Mouse (Mus musculus) forebrain, embryonic 16.5 days (tissue): ENCODE data around the gene Foxd2. TPM values are rescaled to one million over a fixed set of nuclear protein-coding genes. Genes with fewer than 3 reads are reported as not detected.
A peak's percentile ranks its signal among the peaks of the same experiment; 100 is the strongest.

Source experiments
- ATAC-seq: fragments of 200-750 bp; cut with Nextera tagmentation; 2 replicates; pipeline ENCODE4 v1.8.0; 2017; ENCODE audit warnings: mild to moderate bottlenecking, moderate library complexity
- H3K27ac ChIP-seq: fragments of 300-500 bp; sonication (generic); 2 replicates; pipeline ENCODE4 v1.5.1; 2014; ENCODE audit warnings: low read length, control low read depth
- H3K27me3 ChIP-seq: fragments of 300-500 bp; sonication (generic); replicated peaks from 2 replicates; pipeline ENCODE4 v1.6.1; 2014; ENCODE audit warnings: low read length; ENCODE audit not compliant: control insufficient read depth, insufficient read depth
- H3K36me3 ChIP-seq: fragments of 300-500 bp; sonication (generic); 2 replicates; pipeline ENCODE4 v1.6.1; 2014; ENCODE audit not compliant: control insufficient read depth, insufficient read depth
- H3K4me1 ChIP-seq: fragments of 300-500 bp; sonication (generic); replicated peaks from 2 replicates; pipeline ENCODE4 v1.6.1; 2014; ENCODE audit warnings: low read length; ENCODE audit not compliant: control insufficient read depth, insufficient read depth
- H3K4me2 ChIP-seq: fragments of 300-500 bp; sonication (generic); 2 replicates; pipeline ENCODE4 v1.6.1; 2014; ENCODE audit warnings: mild to moderate bottlenecking, low read length, control low read depth
- H3K4me3 ChIP-seq: fragments of 300-500 bp; sonication (generic); replicated peaks from 2 replicates; pipeline ENCODE4 v1.5.1; 2014; ENCODE audit warnings: mild to moderate bottlenecking, low read length, control low read depth
- H3K9ac ChIP-seq: fragments of 300-500 bp; sonication (generic); replicated peaks from 2 replicates; pipeline ENCODE4 v1.6.1; 2014; ENCODE audit warnings: low read depth, low read length, control low read depth
- H3K9me3 ChIP-seq: fragments of 300-500 bp; sonication (generic); 2 replicates; pipeline ENCODE4 v1.6.1; 2016; ENCODE audit warnings: low read length; ENCODE audit not compliant: control insufficient read depth
- WGBS: fragments of 180-500 bp; shearing (Covaris S2); extraction: QIAGEN DNeasy Blood & Tissue Kit; methylation state at CpG from one replicate; pipeline ENCODE4 v1.1.7; 2014; 5-methylcytosine and 5-hydroxymethylcytosine counted together
- polyA plus RNA-seq: library from polyadenylated mRNA; unstranded; fragments of >200 nt; fragmentation: Nextera tagmentation; extraction: Ambion mirVana; gene quantifications from 2 replicates; pipeline ENCODE4 v1.2.1, GENCODE M21; 2015

Gene Foxd2
- polyA plus RNA-seq, 1 experiment from 2014 or later: 0.15 TPM

DNA sequence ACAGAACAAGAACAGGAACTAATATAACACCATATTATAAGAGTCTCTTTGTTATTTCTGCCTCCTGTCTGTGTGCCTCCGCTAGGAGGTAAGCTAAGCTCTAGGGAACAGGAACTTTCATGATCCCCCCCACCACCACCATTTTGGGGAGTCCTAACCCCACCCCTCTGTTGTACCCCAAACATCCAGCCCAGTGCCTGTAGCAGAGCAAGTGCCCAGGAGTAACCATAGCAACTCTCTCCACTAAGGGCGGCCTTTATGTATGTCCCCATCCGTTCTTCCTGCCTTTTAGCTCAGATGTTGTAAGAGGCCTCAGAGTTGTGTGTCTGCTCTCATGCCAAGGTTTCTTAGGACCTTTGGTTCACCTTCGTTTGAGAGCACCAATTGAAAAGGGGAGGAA lies 33.4 kb upstream of the Foxd2 start:
- Histone ChIP-seq H3K27ac (no peak overlapping the region), H3K9ac (no peak overlapping the region), H3K4me1 (no peaks in the 10 kb centered on the region; the same call in 1 of the 2 replicates), H3K9me3 (no peaks in the 10 kb centered on the region), H3K27me3 (peaks cover 25% of the 10 kb centered on the region), H3K4me3 (no peak overlapping the region), H3K36me3 (no peaks in the 10 kb centered on the region), H3K4me2 (no peak overlapping the region)
- ATAC-seq: peak; percentile 32; the same call in 1 of the 2 replicates
- WGBS: 35% methylated on average over 4 of the region's 4 CpGs

DNA sequence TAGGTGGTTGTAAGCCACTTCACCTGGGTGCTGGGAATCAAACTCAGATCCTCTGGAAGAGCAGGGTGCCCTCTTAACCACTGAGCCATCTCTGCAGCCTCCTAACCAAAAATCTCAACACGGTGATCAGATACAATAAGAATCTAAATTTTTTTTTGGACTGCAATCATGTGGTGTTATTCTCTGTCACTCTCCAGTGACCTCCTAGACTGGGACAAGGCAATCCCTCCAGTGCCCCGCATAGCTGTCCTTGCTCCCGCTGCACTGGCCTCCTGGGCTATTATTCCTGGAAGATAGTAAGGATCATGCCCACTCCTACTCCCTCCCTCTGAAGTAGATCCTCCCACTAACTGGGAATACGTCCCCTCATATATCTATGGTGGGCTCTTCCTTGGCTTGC lies 32.6 kb upstream of the Foxd2 start:
- no peak overlapping the region for H3K27ac ChIP-seq
- H3K4me3 ChIP-seq: no peak overlapping the region
- WGBS: 74% methylated on average over 4 of the region's 4 CpGs
- H3K9me3 ChIP-seq: no peaks in the 10 kb centered on the region
- H3K36me3 ChIP-seq: no peaks in the 10 kb centered on the region
- H3K9ac ChIP-seq: no peak overlapping the region
- no peaks in the 10 kb centered on the region; the same call in 1 of the 2 replicates for H3K4me1 ChIP-seq
- no peak for ATAC-seq
- H3K27me3 ChIP-seq: peaks cover 18% of the 10 kb centered on the region
- H3K4me2 ChIP-seq: no peak overlapping the region

DNA sequence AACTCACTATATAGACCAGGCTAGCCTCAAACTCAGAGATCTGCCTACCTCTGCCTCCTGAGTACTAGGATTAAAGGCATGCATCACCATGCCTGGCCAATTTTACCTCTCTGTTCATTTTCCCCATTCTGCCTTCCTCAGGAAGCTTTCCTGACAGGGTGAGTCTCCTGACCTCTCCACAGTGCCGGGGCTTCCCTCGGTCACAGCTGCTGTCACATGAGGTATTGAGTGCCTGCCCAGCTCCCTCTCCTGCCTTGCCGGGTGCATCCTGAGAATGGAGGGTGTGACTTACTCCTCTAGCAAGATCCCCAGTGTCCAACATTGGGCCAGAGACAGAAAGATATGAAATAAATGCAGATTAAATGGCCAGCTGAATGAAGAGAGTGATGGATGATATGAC lies 29.6 kb upstream of the Foxd2 start:
- ATAC-seq: no peak
- 77% methylated on average over 3 of the region's 3 CpGs for WGBS
- Histone ChIP-seq H3K9me3 (no peaks in the 10 kb centered on the region), H3K27me3 (peaks cover 6% of the 10 kb centered on the region), H3K9ac (no peak overlapping the region), H3K4me2 (no peak overlapping the region), H3K4me1 (no peaks in the 10 kb centered on the region), H3K4me3 (no peak overlapping the region), H3K36me3 (no peaks in the 10 kb centered on the region), H3K27ac (no peak overlapping the region)

DNA sequence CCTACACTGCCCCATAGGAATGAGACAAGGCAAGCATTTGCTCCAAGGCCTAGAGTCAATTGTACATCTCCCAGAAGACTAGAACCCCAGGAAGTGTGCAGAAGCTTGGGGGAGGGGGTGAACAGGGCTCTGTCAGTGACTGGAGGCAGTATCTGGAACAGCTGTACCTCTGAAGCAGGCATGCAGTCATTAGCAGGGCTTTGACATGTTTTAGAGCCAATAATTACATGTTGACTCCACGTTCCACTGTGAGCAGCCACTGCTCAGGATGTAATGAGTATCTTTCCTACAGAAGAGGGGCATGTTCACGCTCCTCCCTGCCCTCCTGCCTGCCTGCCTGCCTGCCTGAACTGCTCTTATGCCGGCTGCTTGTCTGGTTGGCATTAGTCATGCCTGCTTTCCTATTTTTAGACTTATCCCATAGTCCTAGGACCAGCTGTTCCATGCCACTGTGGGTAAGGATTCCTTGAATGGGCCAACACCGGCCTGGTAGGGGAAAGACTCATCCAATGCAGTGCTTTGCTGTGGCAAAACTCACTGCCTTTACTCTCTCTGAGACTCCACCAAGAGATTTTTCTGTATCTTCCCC lies 28.9 kb upstream of the Foxd2 start:
- 51% methylated on average over 4 of the region's 4 CpGs for WGBS
- peak; percentile 49; the same call in 1 of the 2 replicates for ATAC-seq
- H3K4me2 ChIP-seq: no peak overlapping the region

DNA sequence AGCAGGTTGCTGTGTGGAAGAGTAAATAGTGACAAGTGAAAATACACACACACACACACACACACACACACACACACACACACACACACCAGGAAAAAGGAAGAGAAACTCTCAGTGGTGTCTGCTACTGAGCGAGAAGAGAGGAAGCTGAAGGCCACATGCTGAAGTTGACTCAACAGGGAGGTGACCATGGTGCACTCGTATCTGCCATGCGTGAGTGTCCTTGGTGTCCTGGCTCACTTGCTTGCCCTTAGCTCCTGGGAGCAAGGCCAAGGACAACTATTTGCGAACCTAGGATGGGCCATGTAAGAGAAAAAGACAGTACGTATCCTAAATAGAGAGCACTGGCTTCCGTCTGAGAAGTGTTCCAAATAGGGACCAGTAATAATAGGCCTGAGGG lies 25.5 kb upstream of the Foxd2 start:
- 93% methylated on average over 6 of the region's 6 CpGs for WGBS
- no peak overlapping the region for H3K4me3 ChIP-seq
- H3K9ac ChIP-seq: no peak overlapping the region
- H3K4me1 ChIP-seq: no peaks in the 10 kb centered on the region
- H3K27ac ChIP-seq: no peak overlapping the region
- no peaks in the 10 kb centered on the region for H3K9me3 ChIP-seq
- no peak for ATAC-seq
- H3K4me2 ChIP-seq: no peak overlapping the region
- no peaks in the 10 kb centered on the region for H3K36me3 ChIP-seq
- H3K27me3 ChIP-seq: peaks cover 14% of the 10 kb centered on the region

More for the DNA sequence above, 28.9 kb upstream of the Foxd2 start:
- Histone ChIP-seq H3K27ac (no peak overlapping the region), H3K36me3 (no peaks in the 10 kb centered on the region), H3K27me3 (peaks cover 6% of the 10 kb centered on the region), H3K9ac (no peak overlapping the region), H3K4me3 (no peak overlapping the region), H3K4me1 (no peaks in the 10 kb centered on the region), H3K9me3 (no peaks in the 10 kb centered on the region)

DNA sequence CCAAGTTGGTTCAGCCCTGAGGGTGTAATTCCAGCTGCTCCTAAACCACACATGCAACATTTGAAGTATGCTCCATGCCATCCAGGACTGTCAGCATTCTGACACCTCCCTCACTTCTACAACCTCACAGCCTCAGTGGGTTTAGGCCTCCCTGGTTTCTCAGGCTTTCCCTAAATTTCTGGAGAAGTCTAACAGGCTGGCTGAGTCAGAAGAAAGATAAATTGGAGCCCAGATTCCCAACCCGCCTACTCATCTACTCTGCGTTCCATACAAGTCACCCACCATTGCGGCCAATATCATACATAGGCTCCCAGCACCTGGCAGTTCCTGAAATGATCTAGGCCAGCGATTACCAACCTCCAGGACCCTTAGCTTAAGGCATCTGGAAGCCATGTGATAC lies 24.1 kb upstream of the Foxd2 start:
- Histone ChIP-seq H3K27ac (no peak overlapping the region), H3K27me3 (peaks cover 20% of the 10 kb centered on the region), H3K4me3 (no peak overlapping the region), H3K9ac (no peak overlapping the region), H3K4me2 (no peak overlapping the region), H3K4me1 (no peaks in the 10 kb centered on the region), H3K9me3 (no peaks in the 10 kb centered on the region), H3K36me3 (no peaks in the 10 kb centered on the region)
- no peak for ATAC-seq
- WGBS: 93% methylated on average over 4 of the region's 4 CpGs

DNA sequence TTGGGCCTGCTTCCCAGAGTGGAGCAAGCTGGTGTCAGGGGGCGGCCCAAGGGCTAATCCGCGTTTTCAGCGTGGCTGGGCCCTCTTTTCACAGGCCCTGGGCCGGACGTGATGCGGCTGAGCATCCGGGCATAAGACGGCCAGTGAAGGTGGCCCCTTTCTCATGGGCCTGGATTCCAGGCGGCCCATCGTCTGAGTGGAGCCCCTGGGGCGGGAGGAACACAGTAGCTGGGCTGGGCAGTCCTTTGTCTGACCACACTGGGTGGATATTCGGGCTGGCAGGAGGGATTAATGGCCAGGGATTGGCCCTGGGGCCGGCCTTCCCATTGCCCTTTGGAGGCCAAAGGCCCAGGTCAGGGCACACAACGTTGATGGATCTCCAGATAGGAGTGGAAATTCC lies 20.5 kb upstream of the Foxd2 start:
- Histone ChIP-seq H3K4me3 (no peak overlapping the region), H3K4me1 (peaks cover 12% of the 10 kb centered on the region), H3K27ac (no peak overlapping the region), H3K27me3 (peaks cover 56% of the 10 kb centered on the region), H3K9me3 (no peaks in the 10 kb centered on the region), H3K4me2 (no peak overlapping the region), H3K9ac (no peak overlapping the region), H3K36me3 (no peaks in the 10 kb centered on the region)
- 12% methylated on average over 15 of the region's 15 CpGs for WGBS
- 0 out of 2 replicates have a peak, but pooled peaks have one; percentile 20 for ATAC-seq

DNA sequence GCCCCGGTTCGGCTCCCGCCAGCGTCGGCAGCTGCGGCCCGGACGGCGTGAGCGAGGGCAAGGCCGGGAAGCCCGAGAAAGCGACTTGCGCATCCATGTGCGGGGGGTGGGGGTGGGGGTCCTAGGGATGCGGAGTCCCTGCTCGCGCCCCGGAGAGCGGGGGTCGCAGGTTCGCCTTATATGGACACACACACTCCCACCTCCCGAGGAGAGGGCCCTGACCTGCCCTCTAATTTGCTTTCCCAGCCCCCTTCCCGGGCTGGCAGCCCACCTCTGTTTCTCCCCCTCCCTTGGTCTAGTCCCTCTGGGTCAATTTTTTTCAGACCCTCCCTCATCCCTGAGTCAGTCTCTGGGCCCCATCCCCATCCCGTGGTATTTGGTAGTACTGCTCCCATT lies 17.2 kb upstream of the Foxd2 start, which contains the start of gene Foxe3:
Gene Foxe3 (minus strand): TSS at position 97 of the 396 bp plus-strand sequence.
- Histone ChIP-seq H3K4me2 (peak within 1 kb of the TSS; percentile 51), H3K4me3 (peak within 1 kb of the TSS; percentile 36), H3K27ac (no peak within 1 kb of the TSS), H3K4me1 (peaks cover 12% of the 10 kb centered on the region), H3K9me3 (no peaks in the 10 kb centered on the region), H3K9ac (0 out of 2 replicates have a peak within 1 kb of the TSS, but pooled peaks have one; percentile 22), H3K27me3 (peaks cover 82% of the 10 kb centered on the region), H3K36me3 (no peaks in the 10 kb centered on the region)
- ATAC-seq: 0 out of 2 replicates have a peak, but pooled peaks have one; percentile 26
- 2% methylated on average over 19 of the region's 25 CpGs for WGBS

DNA sequence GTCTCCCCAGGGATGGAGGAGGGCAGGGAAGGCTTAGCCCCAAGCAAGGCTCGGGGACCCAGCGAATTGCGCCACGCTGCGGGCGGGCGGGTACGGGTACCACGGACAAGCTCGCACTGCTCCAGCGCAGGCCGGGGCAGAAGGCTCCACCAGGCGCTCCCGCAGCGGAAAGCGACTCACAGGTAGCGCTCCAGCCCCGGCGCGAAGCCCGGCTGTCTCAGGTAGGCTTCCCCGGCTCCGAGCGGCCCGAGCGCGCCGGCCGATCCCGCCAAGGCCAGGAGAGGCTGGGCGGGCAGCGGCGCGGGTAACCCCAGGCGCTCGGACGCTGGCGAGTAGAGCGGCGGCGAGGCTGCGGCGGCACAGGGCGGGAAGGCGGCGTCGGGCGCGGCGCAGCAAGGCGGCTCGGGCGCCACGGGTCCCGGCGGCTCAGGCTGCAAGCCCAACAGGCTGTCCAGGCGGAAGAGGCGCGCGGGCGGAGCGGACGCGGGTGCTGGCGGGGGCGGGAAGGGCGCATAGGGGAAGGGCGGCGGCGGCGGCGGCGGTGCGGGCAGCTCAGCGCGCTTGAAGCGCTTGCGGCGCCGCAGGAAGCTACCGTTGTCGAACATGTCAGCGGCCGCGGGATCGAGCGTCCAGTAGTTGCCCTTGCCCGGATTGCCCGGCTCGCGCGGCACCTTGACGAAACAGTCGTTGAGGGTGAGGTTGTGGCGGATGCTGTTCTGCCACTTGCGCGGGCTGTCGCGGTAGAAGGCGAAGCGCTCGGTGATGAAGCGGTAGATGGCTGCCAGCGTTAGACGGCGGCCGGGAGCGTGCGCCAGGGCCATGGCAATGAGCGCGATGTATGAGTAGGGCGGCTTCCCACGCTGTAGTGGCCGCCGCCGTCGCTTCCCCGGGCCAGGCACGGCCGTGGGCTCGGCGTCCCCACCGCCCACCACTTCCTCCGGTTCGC lies 16.6 kb upstream of the Foxd2 start:
- Histone ChIP-seq H3K4me3 (peak overlapping the region; percentile 36), H3K4me1 (peaks cover 12% of the 10 kb centered on the region), H3K27ac (no peak overlapping the region), H3K36me3 (no peaks in the 10 kb centered on the region), H3K9me3 (no peaks in the 10 kb centered on the region), H3K4me2 (peak overlapping the region; percentile 51), H3K9ac (0 out of 2 replicates have a peak overlapping the region, but pooled peaks have one; percentile 22), H3K27me3 (peaks cover 85% of the 10 kb centered on the region)
- peak; percentile 55; the same call in 1 of the 2 replicates for ATAC-seq
- WGBS: under 1% methylated on average over 120 of the region's 125 CpGs
